Mouse (Mus musculus): ENCODE data around the gene Batf2. TPM values are rescaled to one million over a fixed set of nuclear protein-coding genes. Genes with fewer than 3 reads are reported as not detected.
A peak's percentile ranks its signal among the peaks of the same experiment; 100 is the strongest.

Gene Batf2
- polyA plus RNA-seq (2014; fragmentation: Nextera tagmentation; extraction: Ambion mirVana), result 0.28 and 0.33 TPM in 2 replicates

- H3K36me3 ChIP-seq (ENCODE audit: control insufficient read depth, insufficient read depth, low read length), result peaks cover 20% of the 10 kb centered on the region; the same call in 1 of the 2 replicates
- peak within 1 kb of the TSS; percentile 94 for H3K27ac ChIP-seq (replicated peaks; ENCODE audit: low read depth, low read length)
- H3K27me3 ChIP-seq (replicated peaks; ENCODE audit: control insufficient read depth, insufficient read depth, low read length), result no peaks in the 10 kb centered on the region
- under 1% methylated on average over 25 of the region's 68 CpGs for WGBS
- H3K4me3 ChIP-seq (ENCODE audit: low read depth, low read length), result peak within 1 kb of the TSS; percentile 55
- H3K4me1 ChIP-seq (ENCODE audit: control insufficient read depth, insufficient read depth, low read length), result peaks cover 13% of the 10 kb centered on the region; the same call in 1 of the 2 replicates
- peak within 1 kb of the TSS; percentile 59 for H3K4me2 ChIP-seq (ENCODE audit: low read depth, low read length)
- peak; percentile 93 for ATAC-seq (ENCODE audit: low read depth)
- H3K9me3 ChIP-seq (ENCODE audit: control insufficient read depth, low read length), result no peaks in the 10 kb centered on the region
- H3K9ac ChIP-seq (ENCODE audit: low read depth, low read length), result peak within 1 kb of the TSS; percentile 78
- DNase-seq (ENCODE audit: low spot score), result peak; percentile 99
These were observed at the start of gene Batf2 for GRCm38 (mm10) chr19:6140678-6141393. TSS of gene Batf2 (plus strand) at chr19:6140983.

GRCm38 (mm10) chr19:6094119-6094518 lies 46.7 kb upstream of the Batf2 start, which contains the start of gene AC131692.1:
TSS of gene AC131692.1 (plus strand) at chr19:6094419.
- peak within 1 kb of the TSS; percentile 19; the same call in 1 of the 2 replicates for H3K9ac ChIP-seq (ENCODE audit: low read depth, low read length)
- H3K4me1 ChIP-seq (ENCODE audit: control insufficient read depth, insufficient read depth, low read length), result no peaks in the 10 kb centered on the region
- no peak within 1 kb of the TSS for H3K4me3 ChIP-seq (ENCODE audit: low read depth, low read length)
- WGBS, result 88% methylated on average over 7 of the region's 7 CpGs
- DNase-seq (ENCODE audit: low spot score) (no peak), ATAC-seq (ENCODE audit: low read depth) (no peak)
- H3K36me3 ChIP-seq (ENCODE audit: control insufficient read depth, insufficient read depth, low read length), result peaks cover 45% of the 10 kb centered on the region
- H3K27ac ChIP-seq (replicated peaks; ENCODE audit: low read depth, low read length), result no peak within 1 kb of the TSS
- no peak within 1 kb of the TSS for H3K4me2 ChIP-seq (ENCODE audit: low read depth, low read length)
- H3K27me3 ChIP-seq (replicated peaks; ENCODE audit: control insufficient read depth, insufficient read depth, low read length), result no peaks in the 10 kb centered on the region
- H3K9me3 ChIP-seq (ENCODE audit: control insufficient read depth, low read length), result no peaks in the 10 kb centered on the region

- Histone ChIP-seq H3K36me3 (ENCODE audit: control insufficient read depth, insufficient read depth, low read length) (peaks cover 13% of the 10 kb centered on the region; the same call in 1 of the 2 replicates), H3K27me3 (replicated peaks; ENCODE audit: control insufficient read depth, insufficient read depth, low read length) (no peaks in the 10 kb centered on the region), H3K4me3 (ENCODE audit: low read depth, low read length) (no peak overlapping the region), H3K4me1 (ENCODE audit: control insufficient read depth, insufficient read depth, low read length) (no peaks in the 10 kb centered on the region), H3K27ac (replicated peaks; ENCODE audit: low read depth, low read length) (no peak overlapping the region), H3K9ac (ENCODE audit: low read depth, low read length) (no peak overlapping the region), H3K4me2 (ENCODE audit: low read depth, low read length) (no peak overlapping the region), H3K9me3 (ENCODE audit: control insufficient read depth, low read length) (no peaks in the 10 kb centered on the region)
- WGBS, result 85% methylated on average over 3 of the region's 3 CpGs
- no peak for ATAC-seq (ENCODE audit: low read depth)
- DNase-seq (ENCODE audit: low spot score), result no peak
These were observed 42.9 kb upstream of the Batf2 start for GRCm38 (mm10) chr19:6097847-6098246.

- Histone ChIP-seq H3K27ac (replicated peaks; ENCODE audit: low read depth, low read length) (no peak overlapping the region), H3K4me2 (ENCODE audit: low read depth, low read length) (no peak overlapping the region), H3K9ac (ENCODE audit: low read depth, low read length) (peak overlapping the region; percentile 25; the same call in 1 of the 2 replicates), H3K4me1 (ENCODE audit: control insufficient read depth, insufficient read depth, low read length) (no peaks in the 10 kb centered on the region), H3K27me3 (replicated peaks; ENCODE audit: control insufficient read depth, insufficient read depth, low read length) (no peaks in the 10 kb centered on the region), H3K4me3 (ENCODE audit: low read depth, low read length) (no peak overlapping the region), H3K36me3 (ENCODE audit: control insufficient read depth, insufficient read depth, low read length) (no peaks in the 10 kb centered on the region), H3K9me3 (ENCODE audit: control insufficient read depth, low read length) (no peaks in the 10 kb centered on the region)
- DNase-seq (ENCODE audit: low spot score) (no peak), ATAC-seq (ENCODE audit: low read depth) (no peak)
- 26% methylated on average over 6 of the region's 6 CpGs for WGBS
These were observed 39.6 kb upstream of the Batf2 start for GRCm38 (mm10) chr19:6101186-6101585.

GRCm38 (mm10) chr19:6102169-6102853 lies 38.5 kb upstream of the Batf2 start:
- WGBS, result 83% methylated on average over 6 of the region's 6 CpGs
- no peak for ATAC-seq (ENCODE audit: low read depth)
- no peak for DNase-seq (ENCODE audit: low spot score)

GRCm38 (mm10) chr19:6104476-6104875 lies 36.3 kb upstream of the Batf2 start:
- H3K4me1 ChIP-seq (ENCODE audit: control insufficient read depth, insufficient read depth, low read length), result no peaks in the 10 kb centered on the region
- no peak overlapping the region for H3K4me3 ChIP-seq (ENCODE audit: low read depth, low read length)
- no peak overlapping the region for H3K27ac ChIP-seq (replicated peaks; ENCODE audit: low read depth, low read length)
- WGBS, result 80% methylated on average over 4 of the region's 4 CpGs
- no peaks in the 10 kb centered on the region for H3K9me3 ChIP-seq (ENCODE audit: control insufficient read depth, low read length)
- DNase-seq (ENCODE audit: low spot score), result no peak
- no peaks in the 10 kb centered on the region for H3K36me3 ChIP-seq (ENCODE audit: control insufficient read depth, insufficient read depth, low read length)
- H3K9ac ChIP-seq (ENCODE audit: low read depth, low read length), result no peak overlapping the region
- H3K4me2 ChIP-seq (ENCODE audit: low read depth, low read length), result no peak overlapping the region
- H3K27me3 ChIP-seq (replicated peaks; ENCODE audit: control insufficient read depth, insufficient read depth, low read length), result no peaks in the 10 kb centered on the region
- ATAC-seq (ENCODE audit: low read depth), result no peak

More at GRCm38 (mm10) chr19:6102169-6102853, 38.5 kb upstream of the Batf2 start:
- Histone ChIP-seq H3K4me3 (ENCODE audit: low read depth, low read length) (no peak overlapping the region), H3K9me3 (ENCODE audit: control insufficient read depth, low read length) (no peaks in the 10 kb centered on the region), H3K36me3 (ENCODE audit: control insufficient read depth, insufficient read depth, low read length) (no peaks in the 10 kb centered on the region), H3K27ac (replicated peaks; ENCODE audit: low read depth, low read length) (no peak overlapping the region), H3K4me2 (ENCODE audit: low read depth, low read length) (no peak overlapping the region), H3K27me3 (replicated peaks; ENCODE audit: control insufficient read depth, insufficient read depth, low read length) (no peaks in the 10 kb centered on the region), H3K9ac (ENCODE audit: low read depth, low read length) (no peak overlapping the region), H3K4me1 (ENCODE audit: control insufficient read depth, insufficient read depth, low read length) (no peaks in the 10 kb centered on the region)

GRCm38 (mm10) chr19:6105586-6105985 lies 35.2 kb upstream of the Batf2 start, which contains the start of gene Naaladl1:
TSS of gene Naaladl1 (plus strand) at chr19:6105782.
- no peak for DNase-seq (ENCODE audit: low spot score)
- Histone ChIP-seq H3K4me1 (ENCODE audit: control insufficient read depth, insufficient read depth, low read length) (no peaks in the 10 kb centered on the region), H3K9me3 (ENCODE audit: control insufficient read depth, low read length) (no peaks in the 10 kb centered on the region), H3K27ac (replicated peaks; ENCODE audit: low read depth, low read length) (no peak within 1 kb of the TSS), H3K36me3 (ENCODE audit: control insufficient read depth, insufficient read depth, low read length) (no peaks in the 10 kb centered on the region), H3K4me3 (ENCODE audit: low read depth, low read length) (no peak within 1 kb of the TSS), H3K4me2 (ENCODE audit: low read depth, low read length) (no peak within 1 kb of the TSS), H3K27me3 (replicated peaks; ENCODE audit: control insufficient read depth, insufficient read depth, low read length) (no peaks in the 10 kb centered on the region), H3K9ac (ENCODE audit: low read depth, low read length) (no peak within 1 kb of the TSS)
- no peak for ATAC-seq (ENCODE audit: low read depth)
- 86% methylated on average over 7 of the region's 7 CpGs for WGBS

- Histone ChIP-seq H3K9me3 (ENCODE audit: control insufficient read depth, low read length) (no peaks in the 10 kb centered on the region), H3K27ac (replicated peaks; ENCODE audit: low read depth, low read length) (no peak overlapping the region), H3K4me1 (ENCODE audit: control insufficient read depth, insufficient read depth, low read length) (peaks cover 9% of the 10 kb centered on the region), H3K36me3 (ENCODE audit: control insufficient read depth, insufficient read depth, low read length) (peaks cover 25% of the 10 kb centered on the region), H3K4me2 (ENCODE audit: low read depth, low read length) (no peak overlapping the region), H3K4me3 (ENCODE audit: low read depth, low read length) (no peak overlapping the region), H3K9ac (ENCODE audit: low read depth, low read length) (no peak overlapping the region), H3K27me3 (replicated peaks; ENCODE audit: control insufficient read depth, insufficient read depth, low read length) (no peaks in the 10 kb centered on the region)
- ATAC-seq (ENCODE audit: low read depth), result no peak
- WGBS, result 68% methylated on average over 6 of the region's 6 CpGs
- DNase-seq (ENCODE audit: low spot score), result no peak
These were observed 27.7 kb upstream of the Batf2 start for GRCm38 (mm10) chr19:6113116-6113515.

All from embryonic facial prominence, embryonic 14.5 days (tissue).